Mouse (Mus musculus) limb, embryonic 10.5 days (tissue): ENCODE results near the gene Tes. TPM values are rescaled to one million over a fixed set of nuclear protein-coding genes. Genes with fewer than 3 reads are reported as not detected.

Experiments
- DNase-seq: peaks from one replicate; pipeline ENCODE4 v3.0.0-alpha.2; 2017; ENCODE audit warnings: low spot score
- H3K27ac ChIP-seq: fragments of 300-500 bp; sonication (generic); 2 replicates; pipeline ENCODE4 v1.5.1; 2016; ENCODE audit warnings: mild to moderate bottlenecking
- H3K27me3 ChIP-seq: fragments of 300-500 bp; sonication (generic); 2 replicates; pipeline ENCODE4 v1.6.1; 2016; ENCODE audit warnings: low read depth, mild to moderate bottlenecking; ENCODE audit not compliant: poor library complexity, severe bottlenecking
- H3K36me3 ChIP-seq: fragments of 300-500 bp; sonication (generic); 2 replicates; pipeline ENCODE4 v1.6.1; 2016; ENCODE audit warnings: mild to moderate bottlenecking, moderate library complexity
- H3K4me1 ChIP-seq: fragments of 300-500 bp; sonication (generic); 2 replicates; pipeline ENCODE4 v1.6.1; 2016
- H3K4me3 ChIP-seq: fragments of 300-500 bp; sonication (generic); 2 replicates; pipeline ENCODE4 v1.5.1; 2016; ENCODE audit warnings: mild to moderate bottlenecking, moderate library complexity
- H3K9me3 ChIP-seq: fragments of 300-500 bp; sonication (generic); replicated peaks from 2 replicates; pipeline ENCODE4 v1.6.1; 2016; ENCODE audit warnings: mild to moderate bottlenecking
- WGBS: fragments of 180-500 bp; shearing (Covaris S2); methylation state at CpG from one replicate; pipeline ENCODE4 v1.1.7; 2016; 5-methylcytosine and 5-hydroxymethylcytosine counted together
- polyA plus RNA-seq: library from polyadenylated mRNA; unstranded; fragments of >200 nt; fragmentation: Nextera tagmentation; extraction: Ambion mirVana; gene quantifications from 2 replicates; pipeline ENCODE4 v1.2.1, GENCODE M21; 2016

Gene Tes
- polyA plus RNA-seq, 1 experiment from 2014 or later: 94.2 TPM

DNA sequence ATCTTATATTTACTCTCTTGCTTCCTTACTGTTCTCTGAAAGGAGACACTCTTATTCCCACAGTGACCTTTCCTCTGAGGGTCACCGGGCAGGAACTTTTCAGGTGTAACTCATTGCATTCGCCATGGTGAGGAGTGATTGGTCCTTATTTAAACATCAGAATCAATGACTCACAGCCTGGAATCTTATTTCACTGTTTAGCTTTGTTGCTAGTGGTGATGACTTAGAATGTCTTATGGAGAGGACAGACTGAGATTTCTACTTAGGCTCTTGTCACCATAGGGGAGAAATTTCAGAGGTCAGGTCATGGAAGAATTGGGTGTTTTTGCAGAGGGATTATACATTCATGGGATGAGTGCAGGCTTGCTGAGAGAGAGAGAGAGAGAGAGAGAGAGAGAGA is 75.1 kb downstream of the Tes start:
- no peaks in the 10 kb centered on the region for H3K27me3 ChIP-seq
- DNase-seq: no peak
- no peaks in the 10 kb centered on the region for H3K36me3 ChIP-seq
- no peak overlapping the region for H3K4me3 ChIP-seq
- WGBS: 80% methylated on average over 2 of the region's 2 CpGs
- no peaks in the 10 kb centered on the region for H3K9me3 ChIP-seq
- H3K27ac ChIP-seq: no peak overlapping the region
- no peaks in the 10 kb centered on the region for H3K4me1 ChIP-seq

DNA sequence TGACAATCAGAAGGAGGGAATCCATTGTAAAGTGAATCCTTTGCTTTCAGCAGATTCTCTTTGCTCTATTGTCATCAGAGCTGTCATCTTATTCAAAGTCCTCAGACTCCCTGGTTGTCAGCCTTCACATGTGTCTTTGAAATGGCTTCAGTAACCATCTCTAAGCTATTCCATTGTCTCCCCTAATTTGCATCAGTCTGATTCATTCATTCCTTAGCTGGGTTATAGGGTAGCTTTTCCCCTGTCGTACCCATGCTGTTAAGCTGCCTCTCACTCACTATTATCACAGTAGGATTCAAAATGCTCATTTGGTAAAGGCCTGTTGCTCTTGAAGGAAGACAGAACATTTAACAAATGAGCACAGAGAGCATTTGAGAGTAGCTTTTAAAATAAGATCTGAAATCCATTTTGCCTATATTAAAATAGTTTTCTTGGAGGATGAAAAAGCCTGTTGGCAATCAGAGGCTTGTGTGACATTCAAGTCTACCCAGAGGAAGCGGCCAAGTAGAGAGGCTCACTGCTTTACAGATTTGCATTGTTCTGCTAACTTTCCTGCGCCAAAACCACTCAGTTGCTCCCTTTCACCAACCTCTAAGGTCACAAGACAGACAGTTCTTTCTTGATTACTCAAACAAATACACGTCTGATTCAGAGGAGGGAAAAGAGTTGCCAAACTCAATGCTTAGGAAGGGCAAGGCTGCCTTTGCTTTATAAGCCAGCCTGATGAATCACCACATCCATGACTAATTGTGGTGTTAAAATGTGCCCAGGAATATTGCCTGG is 77.8 kb downstream of the Tes start:
- Histone ChIP-seq H3K9me3 (no peaks in the 10 kb centered on the region), H3K27me3 (no peaks in the 10 kb centered on the region), H3K4me3 (no peak overlapping the region), H3K36me3 (no peaks in the 10 kb centered on the region), H3K4me1 (no peaks in the 10 kb centered on the region), H3K27ac (no peak overlapping the region)
- no peak for DNase-seq
- 72% methylated on average over 4 of the region's 4 CpGs for WGBS

DNA sequence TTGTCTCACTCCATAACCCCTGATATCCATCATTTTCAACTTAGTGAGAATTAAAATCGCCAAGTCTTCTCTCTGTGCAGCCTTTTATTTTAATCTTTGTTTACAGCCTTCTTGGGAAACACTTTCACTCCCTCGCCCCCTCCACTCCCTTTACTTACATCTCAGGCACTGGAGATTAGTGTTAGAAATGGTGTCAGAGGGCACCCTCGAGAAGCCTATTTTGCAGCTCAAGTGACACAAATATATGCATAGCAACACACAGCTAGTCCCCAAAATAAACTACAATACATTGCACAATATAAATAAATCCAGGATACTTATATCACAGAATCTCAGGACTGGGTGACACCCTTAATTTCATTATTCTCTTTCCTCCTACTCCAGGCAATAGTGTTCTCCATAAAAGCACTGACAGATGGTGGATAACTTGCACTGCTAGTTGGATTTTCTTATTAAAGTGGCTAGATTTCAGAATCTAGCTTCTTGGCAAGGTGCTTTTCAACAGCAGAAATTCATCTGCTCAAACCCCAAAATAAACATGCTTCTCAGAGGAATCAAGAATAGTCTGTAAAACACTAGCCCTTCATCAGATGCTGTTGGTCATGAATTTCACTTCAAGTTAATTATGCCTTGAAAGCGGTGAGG is 86.2 kb downstream of the Tes start:
- Histone ChIP-seq H3K27me3 (no peaks in the 10 kb centered on the region), H3K27ac (no peak overlapping the region), H3K4me3 (no peak overlapping the region), H3K4me1 (no peaks in the 10 kb centered on the region), H3K9me3 (no peaks in the 10 kb centered on the region), H3K36me3 (no peaks in the 10 kb centered on the region)
- 81% methylated on average over 4 of the region's 4 CpGs for WGBS
- DNase-seq: no peak

DNA sequence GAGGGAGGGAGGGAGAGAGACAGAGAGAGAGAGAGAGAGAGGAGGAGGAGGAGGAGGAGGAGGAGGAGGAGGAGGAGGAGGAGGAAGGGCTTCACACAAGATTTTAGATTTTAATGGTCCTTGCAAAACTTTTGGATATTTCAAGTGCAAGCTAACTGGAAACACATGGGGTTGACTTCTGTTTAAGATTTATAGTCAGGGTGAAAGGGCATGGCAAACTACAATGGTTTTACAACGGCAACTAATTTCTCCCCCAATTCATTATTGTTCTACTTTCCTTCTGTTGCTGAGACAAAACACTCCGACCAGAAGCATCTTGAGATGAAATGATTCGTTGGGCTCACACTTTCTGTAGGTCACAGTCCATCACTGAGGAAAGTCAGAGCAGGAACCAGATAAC is 87.6 kb downstream of the Tes start:
- no peaks in the 10 kb centered on the region for H3K4me1 ChIP-seq
- no peak overlapping the region for H3K27ac ChIP-seq
- H3K4me3 ChIP-seq: no peak overlapping the region
- H3K36me3 ChIP-seq: no peaks in the 10 kb centered on the region
- H3K9me3 ChIP-seq: no peaks in the 10 kb centered on the region
- no peaks in the 10 kb centered on the region for H3K27me3 ChIP-seq
- WGBS: 23% methylated on average over 3 of the region's 3 CpGs
- no peak for DNase-seq

Other genes with a start within 250 kb of the Tes start
- gene Tfec, start 166.7 kb upstream of the Tes start, polyA plus RNA-seq: 0.74 and 0.84 TPM in 2 replicates
- gene Cav2, start 216.0 kb downstream of the Tes start, polyA plus RNA-seq: 4.9 and 7.5 TPM in 2 replicates
- gene Cav1, start 241.2 kb downstream of the Tes start, polyA plus RNA-seq: 15.3 and 22.4 TPM in 2 replicates